Mouse (Mus musculus) hindbrain, embryonic 14.5 days (tissue): ENCODE measurements around the gene Actl7b. TPM values are rescaled to one million over a fixed set of nuclear protein-coding genes. Genes with fewer than 3 reads are reported as not detected.

Source experiments
- ATAC-seq: fragments of 200-750 bp; cut with Nextera tagmentation; 2 replicates; pipeline ENCODE4 v1.8.0; 2017; ENCODE audit warnings: moderate number of reproducible peaks, mild to moderate bottlenecking, moderate TSS enrichment, moderate library complexity; ENCODE audit not compliant: low FRiP score
- DNase-seq: peaks from one replicate; pipeline ENCODE4 v3.0.0-alpha.2; 2015; ENCODE audit warnings: low spot score
- H3K27ac ChIP-seq: fragments of 300-500 bp; sonication (generic); 2 replicates; pipeline ENCODE4 v1.5.1; 2014; ENCODE audit warnings: mild to moderate bottlenecking, moderate library complexity
- H3K27me3 ChIP-seq: fragments of 300-500 bp; sonication (generic); 2 replicates; pipeline ENCODE4 v1.6.1; 2014; ENCODE audit warnings: mild to moderate bottlenecking, low read length, mixed read lengths; ENCODE audit not compliant: control insufficient read depth, insufficient read depth
- H3K36me3 ChIP-seq: fragments of 300-500 bp; sonication (generic); replicated peaks from 2 replicates; pipeline ENCODE4 v1.6.1; 2014; ENCODE audit not compliant: control insufficient read depth, insufficient read depth
- H3K4me1 ChIP-seq: fragments of 300-500 bp; sonication (generic); replicated peaks from 2 replicates; pipeline ENCODE4 v1.6.1; 2014; ENCODE audit warnings: antibody characterized with exemption, low read length, mixed read lengths; ENCODE audit not compliant: control insufficient read depth, insufficient read depth
- H3K4me2 ChIP-seq: fragments of 300-500 bp; sonication (generic); replicated peaks from 2 replicates; pipeline ENCODE4 v1.6.1; 2014; ENCODE audit warnings: mild to moderate bottlenecking, moderate library complexity
- H3K4me3 ChIP-seq: fragments of 300-500 bp; sonication (generic); replicated peaks from 2 replicates; pipeline ENCODE4 v1.5.1; 2014; ENCODE audit warnings: mild to moderate bottlenecking, low read length
- H3K9ac ChIP-seq: fragments of 300-500 bp; sonication (generic); 2 replicates; pipeline ENCODE4 v1.6.1; 2014
- H3K9me3 ChIP-seq: fragments of 300-500 bp; sonication (generic); 2 replicates; pipeline ENCODE4 v1.6.1; 2016; ENCODE audit warnings: low read length; ENCODE audit not compliant: control insufficient read depth
- WGBS: fragments of 180-500 bp; shearing (Covaris S2); extraction: QIAGEN DNeasy Blood & Tissue Kit; methylation state at CpG from one replicate; pipeline ENCODE4 v1.1.7; 2014; 5-methylcytosine and 5-hydroxymethylcytosine counted together
- polyA plus RNA-seq: library from polyadenylated mRNA; unstranded; fragments of >200 nt; fragmentation: Nextera tagmentation; extraction: Ambion mirVana; gene quantifications from 2 replicates; pipeline ENCODE4 v1.2.1, GENCODE M21; 2014

The Actl7b gene
- polyA plus RNA-seq = not detected in 2 replicates

DNA sequence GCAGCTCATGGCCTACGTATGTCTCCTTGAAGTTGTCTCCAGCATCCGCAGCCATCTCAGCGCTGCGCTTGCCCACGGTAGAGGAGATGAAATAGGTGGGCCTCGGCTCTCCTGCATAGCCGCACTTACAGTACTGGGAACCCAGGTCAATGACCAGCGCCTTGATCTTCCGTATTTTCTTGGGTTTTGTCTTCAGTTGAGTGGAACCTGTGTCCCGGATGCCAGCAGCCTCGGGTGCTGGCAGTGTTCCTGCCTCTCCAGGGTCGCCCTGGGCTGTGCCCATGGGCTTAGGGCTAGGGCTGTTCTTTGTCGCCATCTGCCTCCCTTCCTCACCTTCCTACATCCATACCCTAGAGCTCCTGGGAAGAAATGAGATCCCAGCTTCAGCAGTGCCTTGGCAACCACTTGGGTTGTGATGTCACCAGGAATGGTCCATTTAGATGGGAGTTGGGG, at the start of gene Actl7b:
TSS of gene Actl7b (minus strand) at position 403 of the 453 bp plus-strand sequence.
- ATAC-seq (no peak), DNase-seq (no peak)
- Histone ChIP-seq H3K4me1 (no peaks in the 10 kb centered on the region), H3K4me2 (no peak within 1 kb of the TSS), H3K27me3 (no peaks in the 10 kb centered on the region), H3K9me3 (no peaks in the 10 kb centered on the region), H3K36me3 (peaks cover 16% of the 10 kb centered on the region), H3K4me3 (no peak within 1 kb of the TSS), H3K27ac (no peak within 1 kb of the TSS), H3K9ac (no peak within 1 kb of the TSS)
- 94% methylated on average over 13 of the region's 13 CpGs for WGBS

DNA sequence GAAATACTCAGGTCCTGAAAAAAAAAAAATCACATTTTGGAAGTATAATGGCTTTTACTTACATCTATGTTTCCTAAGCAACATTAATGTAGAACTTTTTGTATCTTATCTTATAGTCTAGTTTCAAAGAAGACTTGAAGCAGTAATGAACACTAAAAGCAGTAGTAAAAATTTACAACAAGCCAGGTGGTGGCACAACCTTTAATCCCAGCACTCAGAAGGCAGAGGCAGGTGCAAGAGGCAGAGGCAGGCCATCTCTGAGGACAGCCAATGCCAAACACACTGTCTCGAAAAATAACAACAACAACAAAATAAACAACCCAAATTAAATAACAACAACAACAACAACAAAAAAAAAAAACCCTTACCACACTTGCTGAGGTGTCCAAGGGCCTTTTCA, 29.8 kb upstream of the Actl7b start:
- Histone ChIP-seq H3K36me3 (peaks cover 97% of the 10 kb centered on the region), H3K4me2 (no peak overlapping the region), H3K27ac (no peak overlapping the region), H3K9ac (no peak overlapping the region), H3K27me3 (no peaks in the 10 kb centered on the region), H3K4me3 (no peak overlapping the region), H3K4me1 (no peaks in the 10 kb centered on the region), H3K9me3 (no peaks in the 10 kb centered on the region)
- ATAC-seq (no peak), DNase-seq (no peak)
- 85% methylated on average over 1 of the region's 1 CpGs for WGBS

- Histone ChIP-seq H3K4me1 (no peaks in the 10 kb centered on the region), H3K27ac (no peak overlapping the region), H3K9ac (no peak overlapping the region), H3K27me3 (no peaks in the 10 kb centered on the region), H3K4me3 (no peak overlapping the region), H3K4me2 (no peak overlapping the region), H3K9me3 (no peaks in the 10 kb centered on the region), H3K36me3 (peaks cover 97% of the 10 kb centered on the region)
- ATAC-seq = no peak
- WGBS = 95% methylated on average over 7 of the region's 7 CpGs
- DNase-seq = no peak
Measured at GRCm38 (mm10) chr4:56768913-56769312, 27.7 kb upstream of the Actl7b start.

DNA sequence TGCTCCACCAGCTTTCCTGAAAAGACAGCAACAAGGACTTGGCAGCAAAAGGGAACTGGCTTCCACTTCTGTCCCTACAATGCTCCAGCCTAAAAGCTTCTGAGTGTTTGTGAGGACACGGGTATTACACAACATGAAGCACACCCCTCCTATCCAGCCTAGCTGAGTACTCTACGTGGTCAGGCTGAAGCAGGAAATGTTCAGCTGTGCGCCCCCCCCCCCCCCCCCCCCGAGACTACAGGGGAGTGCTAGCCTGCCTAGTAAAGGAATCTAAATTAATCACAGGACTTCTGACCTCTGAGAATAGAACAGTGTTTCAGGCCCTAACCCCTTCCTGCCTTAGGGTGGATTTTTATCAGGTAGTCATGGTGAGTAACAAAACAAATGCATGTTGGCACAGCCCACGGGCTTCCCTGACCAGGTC, 26.6 kb upstream of the Actl7b start:
- no peak for ATAC-seq
- 78% methylated on average over 5 of the region's 5 CpGs for WGBS

GRCm38 (mm10) chr4:56757693-56758092, 16.4 kb upstream of the Actl7b start:
- WGBS = 95% methylated on average over 1 of the region's 1 CpGs
- H3K4me3 ChIP-seq = no peak overlapping the region

More for the DNA sequence above, 26.6 kb upstream of the Actl7b start:
- no peak overlapping the region for H3K4me3 ChIP-seq
- H3K27me3 ChIP-seq = no peaks in the 10 kb centered on the region
- no peaks in the 10 kb centered on the region for H3K4me1 ChIP-seq
- no peak for DNase-seq
- H3K9me3 ChIP-seq = no peaks in the 10 kb centered on the region
- H3K4me2 ChIP-seq = no peak overlapping the region
- H3K9ac ChIP-seq = no peak overlapping the region
- H3K36me3 ChIP-seq = peaks cover 92% of the 10 kb centered on the region
- H3K27ac ChIP-seq = no peak overlapping the region

GRCm38 (mm10) chr4:56756966-56757600, 15.8 kb upstream of the Actl7b start:
- Histone ChIP-seq H3K27me3 (no peaks in the 10 kb centered on the region), H3K4me2 (no peak overlapping the region), H3K9ac (no peak overlapping the region), H3K4me1 (no peaks in the 10 kb centered on the region), H3K9me3 (no peaks in the 10 kb centered on the region), H3K36me3 (peaks cover 90% of the 10 kb centered on the region), H3K27ac (no peak overlapping the region), H3K4me3 (no peak overlapping the region)
- no peak for ATAC-seq
- 95% methylated on average over 10 of the region's 10 CpGs for WGBS
- no peak for DNase-seq

More at GRCm38 (mm10) chr4:56757693-56758092, 16.4 kb upstream of the Actl7b start:
- no peak overlapping the region for H3K27ac ChIP-seq
- H3K9me3 ChIP-seq = no peaks in the 10 kb centered on the region
- DNase-seq = no peak
- no peaks in the 10 kb centered on the region for H3K27me3 ChIP-seq
- no peaks in the 10 kb centered on the region for H3K4me1 ChIP-seq
- no peak overlapping the region for H3K4me2 ChIP-seq
- peaks cover 95% of the 10 kb centered on the region for H3K36me3 ChIP-seq
- ATAC-seq = no peak
- no peak overlapping the region for H3K9ac ChIP-seq

GRCm38 (mm10) chr4:56756021-56756420, 14.8 kb upstream of the Actl7b start:
- no peak overlapping the region for H3K4me2 ChIP-seq
- ATAC-seq = no peak

GRCm38 (mm10) chr4:56747456-56747855, 6.2 kb upstream of the Actl7b start:
- no peaks in the 10 kb centered on the region for H3K9me3 ChIP-seq
- no peaks in the 10 kb centered on the region for H3K4me1 ChIP-seq
- DNase-seq (no peak), ATAC-seq (no peak)
- peaks cover 63% of the 10 kb centered on the region for H3K36me3 ChIP-seq
- H3K27ac ChIP-seq = no peak overlapping the region
- 97% methylated on average over 9 of the region's 9 CpGs for WGBS
- no peak overlapping the region for H3K4me2 ChIP-seq
- no peak overlapping the region for H3K4me3 ChIP-seq
- H3K9ac ChIP-seq = no peak overlapping the region
- H3K27me3 ChIP-seq = no peaks in the 10 kb centered on the region

More at GRCm38 (mm10) chr4:56756021-56756420, 14.8 kb upstream of the Actl7b start:
- H3K9me3 ChIP-seq = no peaks in the 10 kb centered on the region
- H3K4me3 ChIP-seq = no peak overlapping the region
- DNase-seq = no peak
- no peaks in the 10 kb centered on the region for H3K27me3 ChIP-seq
- H3K27ac ChIP-seq = no peak overlapping the region
- no peaks in the 10 kb centered on the region for H3K4me1 ChIP-seq
- no peak overlapping the region for H3K9ac ChIP-seq
- peaks cover 90% of the 10 kb centered on the region for H3K36me3 ChIP-seq
- WGBS = 97% methylated on average over 5 of the region's 5 CpGs

GRCm38 (mm10) chr4:56746345-56746744, 5.1 kb upstream of the Actl7b start:
- H3K4me1 ChIP-seq = no peaks in the 10 kb centered on the region
- no peak overlapping the region for H3K4me2 ChIP-seq
- H3K27me3 ChIP-seq = no peaks in the 10 kb centered on the region
- H3K27ac ChIP-seq = no peak overlapping the region
- H3K36me3 ChIP-seq = peaks cover 54% of the 10 kb centered on the region
- H3K9ac ChIP-seq = no peak overlapping the region
- ATAC-seq = no peak
- no peak overlapping the region for H3K4me3 ChIP-seq
- 99% methylated on average over 2 of the region's 2 CpGs for WGBS
- DNase-seq = no peak
- H3K9me3 ChIP-seq = no peaks in the 10 kb centered on the region
